Comparison of ENCODE assay signal across 8 mouse cellular contexts in genomic region chr9:65630631-65631353, GRCm38 (mm10). TPM values are rescaled to one million over a fixed set of nuclear protein-coding genes. Genes with fewer than 3 reads are reported as not detected.
DNase-seq lines count a peak whose midpoint lies in the region; ATAC-seq and TF ChIP-seq lines count a peak whose summit lies in the region.

No protein-coding gene starts in this region.

- DNase-seq in adrenal gland, adult (ENCODE audit: inconsistent age in 2 of 2, low spot score in 1 of 2): peak; percentile 74 to 89
- DNase-seq in adrenal gland, adult 8-10 months: no peak
- DNase-seq in CH12.LX (ENCODE audit: extremely low read depth): no peak
- peak; percentile 59 for DNase-seq in heart, postnatal 4 days
- DNase-seq in midbrain, embryonic 14.5 days: peak; percentile 62

- no peaks in the 10 kb centered on the region for H3K36me3 ChIP-seq in CH12.LX (replicated peaks in 1 of 2; ENCODE audit: control insufficient read depth in 1 of 2, insufficient read depth in 1 of 2, low read length in 1 of 2)
- no peaks in the 10 kb centered on the region for H3K36me3 ChIP-seq in embryonic facial prominence, embryonic 15.5 days
- H3K36me3 ChIP-seq in limb, embryonic 12.5 days: no peaks in the 10 kb centered on the region
- no peaks in the 10 kb centered on the region for H3K36me3 ChIP-seq in midbrain, embryonic 14.5 days (ENCODE audit: control insufficient read depth, insufficient read depth, low read length)

- in situ Hi-C loops in CH12.LX (cut with MboI; ENCODE audit: low pct_ligation_motif_present, low pct_unique_long_range_greater_than_20kb, low sequenced_read_pairs): no loop called here

- H3K9me3 ChIP-seq in CH12.LX (replicated peaks; ENCODE audit: low read length): peaks cover 8% of the 10 kb centered on the region
- no peaks in the 10 kb centered on the region for H3K9me3 ChIP-seq in embryonic facial prominence, embryonic 15.5 days (replicated peaks)
- H3K9me3 ChIP-seq in limb, embryonic 12.5 days: no peaks in the 10 kb centered on the region
- no peaks in the 10 kb centered on the region for H3K9me3 ChIP-seq in midbrain, embryonic 14.5 days (ENCODE audit: control insufficient read depth, low read length)

- no peak overlapping the region for H3K27ac ChIP-seq in CH12.LX (ENCODE audit: insufficient read depth, low read depth)
- no peak overlapping the region for H3K27ac ChIP-seq in embryonic facial prominence, embryonic 15.5 days (replicated peaks)
- H3K27ac ChIP-seq in limb, embryonic 12.5 days: peak overlapping the region; percentile 45; the same call in 1 of the 2 replicates
- no peak overlapping the region for H3K27ac ChIP-seq in midbrain, embryonic 14.5 days (replicated peaks; ENCODE audit: low read depth, low read length)

- WGBS in embryonic facial prominence, embryonic 15.5 days: under 1% methylated on average over 67 of the region's 78 CpGs
- under 1% methylated on average over 78 of the region's 78 CpGs for WGBS in limb, embryonic 12.5 days
- under 1% methylated on average over 52 of the region's 78 CpGs for WGBS in midbrain, embryonic 14.5 days

- peaks cover 24% of the 10 kb centered on the region for H3K27me3 ChIP-seq in CH12.LX (replicated peaks)
- H3K27me3 ChIP-seq in embryonic facial prominence, embryonic 15.5 days: peaks cover 34% of the 10 kb centered on the region
- H3K27me3 ChIP-seq in limb, embryonic 12.5 days: peaks cover 39% of the 10 kb centered on the region
- peaks cover 54% of the 10 kb centered on the region for H3K27me3 ChIP-seq in midbrain, embryonic 14.5 days (ENCODE audit: control insufficient read depth, insufficient read depth, low read length)

- 0 out of 2 replicates have a peak overlapping the region, but pooled peaks have one; percentile 83 for H3K4me2 ChIP-seq in CH12.LX (ENCODE audit: insufficient read depth, low read depth, poor library complexity, severe bottlenecking)
- peak overlapping the region; percentile 99 for H3K4me2 ChIP-seq in embryonic facial prominence, embryonic 15.5 days (replicated peaks)
- peak overlapping the region; percentile 98 for H3K4me2 ChIP-seq in limb, embryonic 12.5 days
- H3K4me2 ChIP-seq in midbrain, embryonic 14.5 days (ENCODE audit: low read length): peak overlapping the region; percentile 97

- no peak overlapping the region for H3K4me3 ChIP-seq in CH12.LX (replicated peaks in 1 of 3; ENCODE audit: low read depth in 2 of 3, low read length in 2 of 3, poor library complexity in 1 of 3)
- peak overlapping the region; percentile 57 for H3K4me3 ChIP-seq in embryonic facial prominence, embryonic 15.5 days (replicated peaks)
- H3K4me3 ChIP-seq in limb, embryonic 12.5 days (replicated peaks): peak overlapping the region; percentile 81
- peak overlapping the region; percentile 64 for H3K4me3 ChIP-seq in midbrain, embryonic 14.5 days (replicated peaks; ENCODE audit: low read depth, low read length)

- TF ChIP-seq CTCF in CH12.LX (conservative IDR thresholded peaks at IDR 0.05 in 1 of 2, IDR thresholded peaks at IDR 0.05 in 1 of 2; ENCODE audit: low read depth in 2 of 2, low read length in 2 of 2): no peak

- dilution Hi-C loops in CH12.LX (cut with MboI; ENCODE audit: extremely low pct_ligation_motif_present, extremely low pct_unique_long_range_greater_than_20kb, low sequenced_read_pairs): no loop called here

- no peaks in the 10 kb centered on the region for H3K79me2 ChIP-seq in CH12.LX (replicated peaks; ENCODE audit: control insufficient read depth, extremely low read depth, insufficient read depth, poor library complexity, severe bottlenecking)

- no peak for TF ChIP-seq EP300 in CH12.LX (IDR thresholded peaks at IDR 0.05; ENCODE audit: low read length)

- ATAC-seq in embryonic facial prominence, embryonic 15.5 days (ENCODE audit: insufficient number of reproducible peaks, low FRiP score, low TSS enrichment, low read depth): peak; percentile 77
- peak; percentile 83 for ATAC-seq in limb, embryonic 12.5 days (ENCODE audit: insufficient number of reproducible peaks, insufficient read depth, low FRiP score, low TSS enrichment, low read depth)
- ATAC-seq in midbrain, embryonic 14.5 days (ENCODE audit: low FRiP score, low TSS enrichment): peak; percentile 74
- ATAC-seq in activated CD4-positive, CD25-positive, alpha-beta regulatory T cell, adult 4 months: no peak

- TF ChIP-seq POLR2A in CH12.LX (IDR thresholded peaks at IDR 0.05; ENCODE audit: low read depth, low read length): no peak

- no peak overlapping the region for H3K9ac ChIP-seq in CH12.LX (ENCODE audit: insufficient read depth, low read depth)
- peak overlapping the region; percentile 50 for H3K9ac ChIP-seq in embryonic facial prominence, embryonic 15.5 days
- peak overlapping the region; percentile 81 for H3K9ac ChIP-seq in limb, embryonic 12.5 days (replicated peaks)
- H3K9ac ChIP-seq in midbrain, embryonic 14.5 days (replicated peaks; ENCODE audit: low read length): peak overlapping the region; percentile 53

- no peaks in the 10 kb centered on the region for H3K4me1 ChIP-seq in CH12.LX (ENCODE audit: control insufficient read depth in 1 of 2, insufficient read depth in 2 of 2)
- peaks cover 15% of the 10 kb centered on the region for H3K4me1 ChIP-seq in embryonic facial prominence, embryonic 15.5 days
- peaks cover 25% of the 10 kb centered on the region for H3K4me1 ChIP-seq in limb, embryonic 12.5 days (replicated peaks)
- peaks cover 19% of the 10 kb centered on the region for H3K4me1 ChIP-seq in midbrain, embryonic 14.5 days (ENCODE audit: control insufficient read depth, insufficient read depth, low read length)

- TF ChIP-seq RAD21 in CH12.LX (IDR thresholded peaks at IDR 0.05; ENCODE audit: low read depth, low read length): no peak

TF ChIP-seq in CH12.LX, 34 proteins besides CTCF, POLR2A, EP300 and RAD21 (continues in another document):
- TF ChIP-seq MAZ (IDR thresholded peaks at IDR 0.05; ENCODE audit: low read depth, low read length) (no peak), NRF1 (IDR thresholded peaks at IDR 0.05; ENCODE audit: low read depth, low read length) (no peak), POLR2AphosphoS2 (IDR thresholded peaks at IDR 0.05; ENCODE audit: low read depth, low read length) (no peak), ZC3H11A (IDR thresholded peaks at IDR 0.05; ENCODE audit: low read depth, low read length) (no peak), MEF2A (IDR thresholded peaks at IDR 0.05; ENCODE audit: borderline replicate concordance, low read depth, low read length) (no peak), ELF1 (IDR thresholded peaks at IDR 0.05; ENCODE audit: low read depth, low read length) (no peak), BHLHE40 (IDR thresholded peaks at IDR 0.05; ENCODE audit: low read depth, low read length) (no peak), JUND (conservative IDR thresholded peaks at IDR 0.05; ENCODE audit: low read depth, low read length) (no peak), GABPA (IDR thresholded peaks at IDR 0.05; ENCODE audit: insufficient replicate concordance, low read depth, low read length) (no peak)

RNA-seq across cellular contexts. Expression of gene Rbpms2, which starts 1.3 kb away (rescaled TPM):
- 100 to 1,000 TPM in 1 of 4 experiments, 10 to 100 TPM in 3; 50.0 to 107 (median 75.9) TPM for total RNA-seq in adrenal gland, adult 8-10 months (2022)
- 0.13 TPM in 1 of 2 replicates, not detected in the other for total RNA-seq in CH12.LX (2012; rRNA removed)
- not detected in 2 replicates for total RNA-seq in CH12.LX (2014; rRNA removed)
- polyA plus RNA-seq in CH12.LX (2012; ENCODE audit: insufficient read length, low read depth): 0.34 and 0.95 TPM in 2 replicates
- polyA plus RNA-seq in embryonic facial prominence, embryonic 15.5 days (2015; fragmentation: Nextera tagmentation; extraction: Ambion mirVana): 7.9 and 8.9 TPM in 2 replicates
- 10 to 100 TPM; 89.4 to 97.0 TPM for total RNA-seq in heart, postnatal 4 days (2021)
- 16.4 and 18.3 TPM in 2 replicates for polyA plus RNA-seq in limb, embryonic 12.5 days (2016; fragmentation: Nextera tagmentation; extraction: Ambion mirVana)
- 2.4 and 3.5 TPM in 2 replicates for polyA plus RNA-seq in midbrain, embryonic 14.5 days (2014; fragmentation: Nextera tagmentation; extraction: Ambion mirVana)
- 1 to 10 TPM in 1 of 2 experiments, under 1 TPM in 1; 0.65 to 1.1 TPM for polyA plus RNA-seq in activated CD4-positive, CD25-positive, alpha-beta regulatory T cell, adult 4 months (2017; shearing (Covaris generic))

RNA-seq across cellular contexts. Expression of gene Oaz2, which starts 37.0 kb away (rescaled TPM):
- 100 to 1,000 TPM; 138 to 203 (median 175) TPM for total RNA-seq in adrenal gland, adult 8-10 months (2022)
- total RNA-seq in CH12.LX (2012; rRNA removed) (30.2 and 30.9 TPM in 2 replicates), CH12.LX (2014; rRNA removed) (35.3 and 38.9 TPM in 2 replicates)
- polyA plus RNA-seq in CH12.LX (2012; ENCODE audit: insufficient read length, low read depth): 55.7 and 61.4 TPM in 2 replicates
- 304 and 311 TPM in 2 replicates for polyA plus RNA-seq in embryonic facial prominence, embryonic 15.5 days (2015; fragmentation: Nextera tagmentation; extraction: Ambion mirVana)
- 100 to 1,000 TPM; 213 to 221 TPM for total RNA-seq in heart, postnatal 4 days (2021)
- 294 and 296 TPM in 2 replicates for polyA plus RNA-seq in limb, embryonic 12.5 days (2016; fragmentation: Nextera tagmentation; extraction: Ambion mirVana)
- polyA plus RNA-seq in midbrain, embryonic 14.5 days (2014; fragmentation: Nextera tagmentation; extraction: Ambion mirVana): 258 and 300 TPM in 2 replicates
- polyA plus RNA-seq in activated CD4-positive, CD25-positive, alpha-beta regulatory T cell, adult 4 months (2017; shearing (Covaris generic)): 10 to 100 TPM; 32.3 to 36.5 TPM

RNA-seq across cellular contexts. Expression of gene Pif1, which starts 43.8 kb away (rescaled TPM):
- total RNA-seq in adrenal gland, adult 8-10 months (2022): under 1 TPM in 3 of 4 experiments, not detected in 1; 0.06 to 0.49 (median 0.22) TPM
- total RNA-seq in CH12.LX (2012; rRNA removed) (12.2 and 15.7 TPM in 2 replicates), CH12.LX (2014; rRNA removed) (11.2 and 13.3 TPM in 2 replicates)
- polyA plus RNA-seq in CH12.LX (2012; ENCODE audit: insufficient read length, low read depth): 12.3 and 14.5 TPM in 2 replicates
- 10.8 and 11.5 TPM in 2 replicates for polyA plus RNA-seq in embryonic facial prominence, embryonic 15.5 days (2015; fragmentation: Nextera tagmentation; extraction: Ambion mirVana)
- 1 to 10 TPM; 6.2 to 7.6 TPM for total RNA-seq in heart, postnatal 4 days (2021)
- 21.7 and 22.8 TPM in 2 replicates for polyA plus RNA-seq in limb, embryonic 12.5 days (2016; fragmentation: Nextera tagmentation; extraction: Ambion mirVana)
- polyA plus RNA-seq in midbrain, embryonic 14.5 days (2014; fragmentation: Nextera tagmentation; extraction: Ambion mirVana): 1.5 and 2.6 TPM in 2 replicates
- 1 to 10 TPM; 2.4 to 2.6 TPM for polyA plus RNA-seq in activated CD4-positive, CD25-positive, alpha-beta regulatory T cell, adult 4 months (2017; shearing (Covaris generic))

RNA-seq across cellular contexts. Expression of gene Plekho2, which starts 51.0 kb away (rescaled TPM):
- 10 to 100 TPM; 52.6 to 84.0 (median 64.7) TPM for total RNA-seq in adrenal gland, adult 8-10 months (2022)
- total RNA-seq in CH12.LX (2012; rRNA removed) (13.9 and 16.8 TPM in 2 replicates), CH12.LX (2014; rRNA removed) (7.2 and 7.9 TPM in 2 replicates)
- polyA plus RNA-seq in CH12.LX (2012; ENCODE audit: insufficient read length, low read depth): 33.8 and 37.1 TPM in 2 replicates
- 15.0 and 16.0 TPM in 2 replicates for polyA plus RNA-seq in embryonic facial prominence, embryonic 15.5 days (2015; fragmentation: Nextera tagmentation; extraction: Ambion mirVana)
- total RNA-seq in heart, postnatal 4 days (2021): 10 to 100 TPM; 17.9 to 19.4 TPM
- polyA plus RNA-seq in limb, embryonic 12.5 days (2016; fragmentation: Nextera tagmentation; extraction: Ambion mirVana): 12.2 and 15.0 TPM in 2 replicates
- polyA plus RNA-seq in midbrain, embryonic 14.5 days (2014; fragmentation: Nextera tagmentation; extraction: Ambion mirVana): 2.9 and 4.6 TPM in 2 replicates
- 10 to 100 TPM; 48.8 to 64.6 TPM for polyA plus RNA-seq in activated CD4-positive, CD25-positive, alpha-beta regulatory T cell, adult 4 months (2017; shearing (Covaris generic))

Comparison
In these comparisons a context has a peak if more than half of its experiments do, and no peak if none do; other contexts are left out.
1. DNase-seq: peak in adrenal gland, adult (2 of 2), heart, postnatal 4 days (single experiment) and midbrain, embryonic 14.5 days (single experiment); none in adrenal gland, adult 8-10 months (single experiment) and CH12.LX (single experiment).
2. H3K4me3 ChIP-seq: peak in embryonic facial prominence, embryonic 15.5 days (single experiment), limb, embryonic 12.5 days (single experiment) and midbrain, embryonic 14.5 days (single experiment); none in CH12.LX (0 of 3).
3. Peak in every context shown above with its lines, with median percentiles within 50 percentile points of each other: H3K4me2 ChIP-seq.